Mouse (Mus musculus) spleen, postnatal 36 days (tissue): ENCODE measurements around the gene Apobec1.
"Not testable (repeated sequence)": the region's sequence is repeated elsewhere in the genome, so short reads cannot be mapped to it uniquely, and the experiment has no call there.

Experiments used
- DNase-seq, 2 experiments: peaks; one replicate each; pipeline ENCODE4 v3.0.0; 2022; ENCODE audit warnings: low spot score in 2 of 2, mixed read lengths in 1 of 2

Apobec1 gene

GRCm38 (mm10) chr6:122604260-122604659 is 2.0 kb upstream of the Apobec1 start:
- peak in 1 of 2 experiments; percentile 29 for DNase-seq

- no peak for DNase-seq
Observed at GRCm38 (mm10) chr6:122602992-122603322, 713 bp upstream of the Apobec1 start.

DNA sequence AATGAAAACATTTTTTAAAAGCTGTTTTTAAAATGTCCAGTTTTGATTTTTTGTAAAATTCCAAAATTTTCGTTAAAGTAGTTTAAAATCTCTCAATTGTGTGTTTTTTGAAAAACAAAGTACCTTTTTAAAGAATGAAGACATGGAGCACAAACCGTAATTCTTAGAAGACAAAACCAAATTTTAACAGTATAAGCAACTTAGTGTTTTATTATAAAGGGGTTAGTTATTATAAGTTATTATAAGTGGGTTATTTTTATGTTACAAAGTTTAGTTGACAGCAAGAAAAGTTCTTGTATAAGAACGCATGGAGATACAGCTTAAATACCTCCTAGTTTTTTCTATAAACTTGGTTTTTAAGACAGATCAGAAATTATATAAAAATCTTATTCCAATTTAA is 629 bp downstream of the Apobec1 start:
- DNase-seq, result no peak

- DNase-seq, result no peak
Observed at GRCm38 (mm10) chr6:122601031-122601430, 1.2 kb downstream of the Apobec1 start.

GRCm38 (mm10) chr6:122600066-122600646 is 2.1 kb downstream of the Apobec1 start:
- DNase-seq, result no peak

- peak; percentile 27 to 35 for DNase-seq
Observed at GRCm38 (mm10) chr6:122599054-122599737, 3.0 kb downstream of the Apobec1 start.

- DNase-seq, result peak; percentile 40 to 51
Observed at GRCm38 (mm10) chr6:122598436-122598835, 3.8 kb downstream of the Apobec1 start.

GRCm38 (mm10) chr6:122598014-122598413 is 4.2 kb downstream of the Apobec1 start:
- DNase-seq, result peak; percentile 16 to 31

DNA sequence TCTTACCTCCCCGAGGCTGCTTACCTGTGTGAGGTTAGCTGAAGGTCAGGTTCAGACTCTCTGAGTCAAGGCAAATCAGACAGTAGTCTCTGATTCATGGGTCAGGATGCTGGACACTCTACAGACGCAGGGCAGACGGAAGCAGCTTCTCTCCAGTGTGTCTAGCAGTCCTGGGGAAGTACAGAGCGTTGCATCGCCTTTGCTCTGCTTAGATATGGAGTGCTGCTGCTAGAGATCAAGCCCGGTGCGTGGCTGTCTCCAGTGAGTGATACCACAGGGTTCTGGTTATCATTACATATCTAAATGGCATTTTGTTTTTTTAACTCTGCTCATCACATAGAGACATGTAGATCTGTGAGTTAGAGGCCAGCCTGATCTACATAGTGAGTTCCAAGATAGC is 5.6 kb downstream of the Apobec1 start:
- peak; percentile 22 to 44 for DNase-seq

DNA sequence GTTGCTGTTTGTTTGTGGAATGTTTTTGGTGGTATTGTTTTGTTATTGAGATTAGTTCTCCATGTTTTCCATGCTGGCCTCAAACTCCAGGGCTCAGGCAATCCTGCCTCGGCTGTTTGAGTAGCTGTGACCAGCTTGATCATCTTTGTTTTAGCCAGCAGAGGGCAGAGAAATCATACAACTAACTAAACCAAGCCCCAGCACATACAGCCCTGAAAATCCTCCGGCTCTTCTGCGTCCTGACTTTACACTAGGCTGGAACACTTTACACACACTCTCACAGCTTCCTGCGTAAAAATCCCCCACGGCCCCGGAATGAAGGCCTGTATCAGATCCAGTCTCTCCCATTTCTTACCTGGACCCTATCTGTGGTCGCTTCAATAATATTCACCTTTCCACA is 6.6 kb downstream of the Apobec1 start:
- peak; percentile 26 to 54 for DNase-seq

- DNase-seq, result no peak
Observed at GRCm38 (mm10) chr6:122592905-122593304, 9.3 kb downstream of the Apobec1 start.

- no peak for DNase-seq
Observed at GRCm38 (mm10) chr6:122591027-122591758, 11.1 kb downstream of the Apobec1 start.

DNA sequence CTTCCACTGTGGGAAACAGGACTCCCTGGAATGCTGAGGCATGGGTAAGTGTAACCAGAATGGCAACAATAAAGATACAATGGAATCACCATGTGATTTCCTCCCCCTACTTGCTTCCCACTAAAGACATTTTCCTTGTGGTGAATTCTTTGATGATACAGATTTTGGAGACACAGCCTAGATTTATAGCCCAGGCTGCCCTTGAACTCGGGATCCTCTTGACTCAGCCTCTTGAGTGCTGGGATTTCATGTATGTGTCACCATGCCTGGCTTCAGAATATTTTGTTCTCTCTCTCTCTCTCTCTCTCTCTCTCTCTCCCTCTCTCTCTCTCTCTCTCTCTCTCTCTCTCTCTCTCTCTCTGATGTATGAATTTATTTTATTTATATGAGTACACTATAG is 23.2 kb downstream of the Apobec1 start:
- no peak for DNase-seq

GRCm38 (mm10) chr6:122577030-122577429 is 25.2 kb downstream of the Apobec1 start:
- DNase-seq, result no peak

DNA sequence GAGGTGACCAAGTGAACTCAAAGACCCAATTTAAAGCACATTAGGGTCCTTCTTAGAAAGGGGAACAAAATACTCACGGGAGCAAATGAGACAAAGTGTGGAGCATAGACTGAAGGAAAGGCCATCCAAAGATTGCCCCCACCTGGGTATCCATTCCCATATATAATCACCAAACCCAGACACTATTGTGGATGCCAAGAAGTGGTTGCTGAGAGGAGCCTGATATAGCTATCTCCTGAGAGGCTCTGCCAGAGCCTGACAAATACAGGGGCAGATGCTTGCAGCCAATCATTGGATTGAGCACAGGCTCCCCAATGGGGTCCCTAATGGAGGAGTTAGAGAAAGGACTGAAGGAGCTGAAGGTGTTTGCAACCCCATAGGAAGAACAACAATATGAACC is 27.2 kb downstream of the Apobec1 start:
- not testable (repeated sequence) for DNase-seq

GRCm38 (mm10) chr6:122571617-122571959 is 30.7 kb downstream of the Apobec1 start:
- DNase-seq, result no peak

DNA sequence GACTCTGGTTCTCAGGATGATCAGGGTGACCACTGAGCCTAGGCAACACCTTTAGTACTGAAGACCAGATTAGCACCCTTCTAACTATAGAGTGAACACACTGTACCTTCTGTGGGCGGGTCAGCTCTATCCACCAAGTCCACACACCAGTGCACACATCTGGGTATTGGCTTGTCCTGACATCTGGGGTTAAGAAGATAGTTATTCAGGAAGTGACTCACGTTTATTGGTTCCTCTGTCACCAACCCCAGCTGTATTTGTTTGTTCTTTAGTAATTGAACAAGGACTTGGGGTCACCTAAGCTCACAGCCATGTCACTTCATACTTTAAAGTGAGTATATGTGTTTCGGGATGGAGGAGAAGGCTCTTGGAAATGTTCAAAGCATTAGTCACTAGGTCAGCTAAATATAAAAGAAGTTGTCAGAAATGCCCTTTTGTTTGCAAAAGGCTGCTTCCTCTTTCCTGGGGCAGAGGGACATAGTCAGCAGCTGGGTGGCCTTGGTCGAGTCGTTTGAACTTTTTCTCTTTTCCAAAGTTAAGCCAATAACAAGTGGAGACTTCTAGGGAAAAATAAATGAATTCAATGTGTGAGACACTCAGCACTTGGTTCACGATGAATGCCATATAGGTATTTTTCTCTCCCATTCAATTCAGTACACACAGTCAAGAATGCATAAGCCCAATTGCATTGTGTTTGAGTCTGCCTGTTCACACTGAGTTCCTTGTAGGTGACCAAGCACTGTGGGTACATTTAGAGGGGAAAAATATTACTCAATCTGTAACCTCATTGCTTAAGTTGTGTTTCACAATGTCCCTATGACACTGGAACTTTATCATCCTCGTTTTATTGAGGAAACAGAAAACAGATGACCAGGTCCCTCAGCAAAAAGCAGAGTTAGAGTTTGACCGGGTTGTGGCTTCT is 31.3 kb downstream of the Apobec1 start:
- DNase-seq, result peak; percentile 64 to 72

DNA sequence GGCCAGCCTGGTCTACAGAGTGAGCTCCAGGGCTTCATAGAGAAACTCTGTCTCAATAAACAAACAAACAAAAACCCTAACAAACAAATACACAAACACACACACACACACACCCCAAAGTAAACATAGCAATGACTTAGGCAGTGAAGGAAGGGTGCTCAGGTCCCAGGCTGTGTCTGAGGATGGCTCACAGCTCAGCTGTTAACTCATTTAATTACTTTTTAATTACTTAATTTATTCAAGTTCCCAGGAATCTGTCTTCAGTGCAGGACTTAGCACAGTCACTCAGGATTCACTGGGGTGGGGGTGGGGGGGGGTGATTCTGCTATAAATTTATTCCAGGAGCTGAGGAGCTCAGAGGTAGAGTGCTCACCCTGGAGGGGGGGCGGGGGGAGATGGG is 32.5 kb downstream of the Apobec1 start:
- no peak for DNase-seq

- peak; percentile 35 to 41 for DNase-seq
Observed at GRCm38 (mm10) chr6:122569113-122569512, 33.1 kb downstream of the Apobec1 start.

DNA sequence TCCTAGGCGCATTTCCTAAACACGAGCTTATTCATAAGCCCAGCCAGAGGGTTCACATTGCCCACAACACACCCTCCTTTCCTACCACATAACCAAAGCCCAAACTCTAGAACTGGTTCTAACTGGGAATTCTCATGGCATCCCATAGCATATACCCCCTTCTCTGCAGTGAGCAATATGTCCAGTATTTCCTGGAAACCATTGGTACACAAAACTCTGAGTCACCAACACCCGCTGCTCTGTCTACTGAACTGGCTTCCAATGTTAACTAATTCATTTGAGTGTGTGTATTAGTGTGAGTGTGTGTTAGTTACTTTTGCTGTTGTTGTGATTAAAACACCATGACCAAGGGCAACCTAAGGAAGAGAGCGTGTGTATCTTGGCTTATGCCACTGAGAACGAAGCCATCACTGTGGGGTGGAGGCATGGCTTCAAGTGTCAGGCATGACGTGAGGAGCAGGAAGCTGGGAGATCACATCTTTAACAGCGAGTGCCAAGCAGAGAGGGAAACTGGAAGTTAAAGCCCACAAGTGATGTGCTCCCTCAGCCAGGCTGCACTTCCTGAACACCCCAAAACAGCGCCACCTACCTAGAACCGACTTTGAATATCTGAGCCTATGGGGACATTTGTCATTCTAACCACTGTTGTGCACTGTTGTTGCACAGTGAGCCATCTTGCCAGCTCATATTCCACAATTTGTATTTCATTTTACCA is 37.0 kb downstream of the Apobec1 start:
- no peak for DNase-seq

DNA sequence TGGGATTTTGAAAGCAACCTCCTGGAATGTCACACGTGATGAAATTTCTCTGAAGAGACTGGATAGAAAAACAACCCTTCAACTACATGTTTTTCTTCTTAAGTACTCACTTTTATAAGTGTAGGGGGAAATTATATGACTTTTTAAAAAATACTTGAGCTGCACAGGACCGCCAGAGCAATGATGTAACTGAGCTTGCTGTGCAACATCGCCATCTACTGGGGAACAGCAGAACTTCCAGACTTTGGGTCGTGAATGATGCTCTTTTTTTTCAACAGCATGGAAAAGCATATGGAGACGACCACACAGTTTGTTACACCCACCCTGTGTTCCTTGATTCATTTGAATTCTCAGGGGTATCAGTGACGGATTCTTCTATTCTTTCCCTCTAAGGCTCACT is 39.8 kb downstream of the Apobec1 start:
- DNase-seq, result peak in 1 of 2 experiments; percentile 36
